Mouse (Mus musculus) megakaryocyte, embryonic 14.5 days (primary cell): ENCODE data around the gene Zpbp2.

ENCODE experiments used
- FLI1 ChIP-seq: IDR thresholded peaks from 2 replicates; pipeline ENCODE4 v1.6.1; 2012; ENCODE audit warnings: low read length, inconsistent platforms, mixed read lengths
- GATA1 ChIP-seq: IDR thresholded peaks from 3 replicates; pipeline ENCODE4 v1.6.1; 2012; ENCODE audit warnings: mixed read lengths, low read length, inconsistent platforms, borderline replicate concordance

DNA sequence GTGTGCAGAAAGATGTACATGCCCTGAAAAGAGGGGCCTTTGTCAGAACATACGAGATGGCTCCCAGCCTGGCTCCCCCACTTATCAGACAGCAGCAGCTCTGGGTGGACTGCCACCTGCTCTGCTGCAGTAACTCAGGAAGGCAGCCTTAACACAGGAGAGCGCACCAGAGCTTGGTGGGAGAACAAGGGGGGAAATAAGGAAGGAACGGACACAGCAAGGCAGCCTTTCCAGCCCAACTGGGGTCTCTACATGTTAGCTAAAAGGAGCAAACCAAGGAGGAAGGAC lies 32.3 kb downstream of the Zpbp2 start:
- TF ChIP-seq GATA1 (no peak), FLI1 (no peak)
